Comparison of ENCODE assay signal across 8 mouse cellular contexts in the genomic region with DNA sequence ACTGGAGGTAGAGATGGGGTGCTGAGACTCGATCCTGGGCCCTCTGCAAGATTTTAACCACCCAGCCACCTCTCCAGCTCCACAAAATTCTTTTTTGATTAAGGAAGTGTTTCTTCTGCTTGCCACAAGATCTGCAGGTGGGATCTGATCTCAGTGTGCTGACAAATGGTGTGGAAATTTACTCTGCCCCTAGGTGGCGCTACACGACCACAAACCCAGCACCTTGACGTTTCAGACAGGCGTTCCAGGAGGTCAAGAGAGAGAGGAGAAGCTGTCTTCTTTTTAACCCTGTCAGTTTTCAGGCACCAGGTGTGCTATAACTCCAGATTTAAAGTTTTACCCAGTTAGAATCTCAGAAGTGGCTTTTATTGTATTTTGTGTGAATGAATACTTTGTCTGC. TPM values are rescaled to one million over a fixed set of nuclear protein-coding genes. Genes with fewer than 3 reads are reported as not detected.
A peak's percentile ranks its signal among the peaks of the same experiment; 100 is the strongest.
DNase-seq lines count a peak whose midpoint lies in the region; TF ChIP-seq lines count a peak whose summit lies in the region.
"Had no signal": no experiment of that assay in that cellular context is flagged by ENCODE, and none has a peak within 500 bp of the region (broad histone marks: within the 10 kb centered on the region; RNA-seq: fewer than 3 reads in every experiment).

No protein-coding gene starts in this region.

- H3K79me3 ChIP-seq in C2C12 (ENCODE audit: low read depth): no peaks in the 10 kb centered on the region

- H3K4me2 ChIP-seq in CH12.LX (ENCODE audit: insufficient read depth, low read depth, poor library complexity, severe bottlenecking): no peak overlapping the region
- H3K4me2 ChIP-seq: limb, embryonic 13.5 days had no signal

- H3K4me3 ChIP-seq in C2C12 (ENCODE audit: insufficient read depth, poor library complexity, severe bottlenecking) (no peak overlapping the region), CH12.LX (replicated peaks in 1 of 3; ENCODE audit: low read depth in 2 of 3, low read length in 2 of 3, poor library complexity in 1 of 3) (no peak overlapping the region)
- no peak overlapping the region for H3K4me3 ChIP-seq in gastrocnemius, adult 2 months
- H3K4me3 ChIP-seq: limb, embryonic 13.5 days had no signal

- no peak overlapping the region for H3K9ac ChIP-seq in CH12.LX (ENCODE audit: insufficient read depth, low read depth)
- H3K9ac ChIP-seq: limb, embryonic 13.5 days had no signal

- H3ac ChIP-seq in C2C12 (ENCODE audit: control insufficient read depth, insufficient read length, low read depth): no peak overlapping the region

- peaks cover 8% of the 10 kb centered on the region for H3K27me3 ChIP-seq in C2C12 (ENCODE audit: control insufficient read depth, insufficient read depth, insufficient read length)
- H3K27me3 ChIP-seq in CH12.LX (replicated peaks): peaks cover 17% of the 10 kb centered on the region

- TF ChIP-seq CTCF in C2C12 (IDR thresholded peaks at IDR 0.05; ENCODE audit: control insufficient read depth, insufficient read depth, insufficient read length) (peak; percentile 66), CH12.LX (conservative IDR thresholded peaks at IDR 0.05 in 1 of 2, IDR thresholded peaks at IDR 0.05 in 1 of 2; ENCODE audit: low read depth in 2 of 2, low read length in 2 of 2) (peak; percentile 76 to 97)
- peak; percentile 95 for TF ChIP-seq CTCF in gastrocnemius, adult 2 months (IDR thresholded peaks at IDR 0.05)

- TF ChIP-seq RAD21 in CH12.LX (IDR thresholded peaks at IDR 0.05; ENCODE audit: low read depth, low read length): peak; percentile 99

- H3K4me1 ChIP-seq in CH12.LX (ENCODE audit: control insufficient read depth in 1 of 2, insufficient read depth in 2 of 2): peaks cover 0 to 10% of the 10 kb centered on the region in 2 experiments; a peak in 3 of 4 replicates

- TF ChIP-seq EP300 in CH12.LX (IDR thresholded peaks at IDR 0.05; ENCODE audit: low read length): no peak

- in situ Hi-C loops in CH12.LX (cut with MboI; ENCODE audit: low pct_ligation_motif_present, low pct_unique_long_range_greater_than_20kb, low sequenced_read_pairs): loop anchor here (5.0 to 10.0 kb wide), 2 partner anchors 119 to 262 kb away; partner anchors contain the start of gene Hes3

- no peak for TF ChIP-seq POLR2A in CH12.LX (IDR thresholded peaks at IDR 0.05; ENCODE audit: low read depth, low read length)

- peaks cover 11% of the 10 kb centered on the region for H3K9me3 ChIP-seq in CH12.LX (replicated peaks; ENCODE audit: low read length)

- no peaks in the 10 kb centered on the region for H3K36me3 ChIP-seq in C2C12 (ENCODE audit: control insufficient read depth, insufficient read depth)
- H3K36me3 ChIP-seq in CH12.LX (replicated peaks in 1 of 2; ENCODE audit: control insufficient read depth in 1 of 2, insufficient read depth in 1 of 2, low read length in 1 of 2): no peaks in the 10 kb centered on the region
- H3K36me3 ChIP-seq: limb, embryonic 13.5 days had no signal

- dilution Hi-C loops in CH12.LX (cut with MboI; ENCODE audit: extremely low pct_ligation_motif_present, extremely low pct_unique_long_range_greater_than_20kb, low sequenced_read_pairs): no loop called here

- peak; percentile 76 for DNase-seq in CH12.LX (ENCODE audit: extremely low read depth)
- DNase-seq in c-Kit-positive CD71-positive TER-119-negative erythroid progenitor cells, embryonic 14.5 days (ENCODE audit: low read depth): peak; percentile 67
- DNase-seq in gastrocnemius, adult 2 months: peak; percentile 82
- peak; percentile 70 to 91 for DNase-seq in layer of hippocampus, adult 8-10 months (ENCODE audit: low spot score in 2 of 2)
- peak; percentile 82 for DNase-seq in lung, postnatal 25 days (ENCODE audit: low spot score)
- DNase-seq in spleen, adult 12 weeks (ENCODE audit: low spot score): peak; percentile 67

- H3K79me2 ChIP-seq in C2C12 (ENCODE audit: control insufficient read depth, insufficient read depth) (peaks cover under 1% of the 10 kb centered on the region), CH12.LX (replicated peaks; ENCODE audit: control insufficient read depth, extremely low read depth, insufficient read depth, poor library complexity, severe bottlenecking) (no peaks in the 10 kb centered on the region)

- no peak overlapping the region for H3K27ac ChIP-seq in CH12.LX (ENCODE audit: insufficient read depth, low read depth)
- no peak overlapping the region for H3K27ac ChIP-seq in gastrocnemius, adult 2 months
- H3K27ac ChIP-seq: limb, embryonic 13.5 days had no signal

- intact Hi-C loops in gastrocnemius, adult 2 months (cut with DNase I): loop anchor here (1.0 kb wide), 2 partner anchors 39 to 112 kb away; no protein-coding TSS in a partner anchor

TF ChIP-seq in C2C12, 6 proteins besides CTCF, POLR2A, EP300 and RAD21:
- TF ChIP-seq MYOG (IDR thresholded peaks at IDR 0.05; ENCODE audit: control insufficient read depth, extremely low read depth, insufficient read length): no peak

TF ChIP-seq in CH12.LX, 34 proteins besides CTCF, POLR2A, EP300 and RAD21 (continues in another document):
- no peak for TF ChIP-seq PAX5 (IDR thresholded peaks at IDR 0.05; ENCODE audit: low read length)
- no peak for TF ChIP-seq MAZ (IDR thresholded peaks at IDR 0.05; ENCODE audit: low read depth, low read length)
- no peak for TF ChIP-seq GABPA (IDR thresholded peaks at IDR 0.05; ENCODE audit: insufficient replicate concordance, low read depth, low read length)
- no peak for TF ChIP-seq ZNF384 (IDR thresholded peaks at IDR 0.05; ENCODE audit: low read depth, low read length)
- no peak for TF ChIP-seq MXI1 (IDR thresholded peaks at IDR 0.05; ENCODE audit: low read depth, low read length)
- no peak for TF ChIP-seq ZKSCAN1 (IDR thresholded peaks at IDR 0.05; ENCODE audit: borderline replicate concordance, low read depth, low read length)
- no peak for TF ChIP-seq NRF1 (IDR thresholded peaks at IDR 0.05; ENCODE audit: low read depth, low read length)
- no peak for TF ChIP-seq ETS1 (conservative IDR thresholded peaks at IDR 0.05; ENCODE audit: low read depth, low read length)
- peak; percentile 39 for TF ChIP-seq ZC3H11A (IDR thresholded peaks at IDR 0.05; ENCODE audit: low read depth, low read length)
- TF ChIP-seq TCF12 (IDR thresholded peaks at IDR 0.05; ENCODE audit: low read depth, low read length): 0 out of 2 replicates have a peak, but pooled peaks have one; percentile 22
- no peak for TF ChIP-seq ZMIZ1 (IDR thresholded peaks at IDR 0.05; ENCODE audit: low read depth, low read length)
- TF ChIP-seq JUN (IDR thresholded peaks at IDR 0.05; ENCODE audit: insufficient read depth, low read depth, low read length): no peak
- TF ChIP-seq RCOR1 (conservative IDR thresholded peaks at IDR 0.05; ENCODE audit: low read depth, low read length): no peak
- TF ChIP-seq BHLHE40 (IDR thresholded peaks at IDR 0.05; ENCODE audit: low read depth, low read length): no peak
- TF ChIP-seq SMC3 (IDR thresholded peaks at IDR 0.05; ENCODE audit: low read depth, low read length): peak; percentile 70
- TF ChIP-seq NELFE (IDR thresholded peaks at IDR 0.05; ENCODE audit: low read depth, low read length): peak; percentile 21; the same call in 1 of the 2 replicates
- TF ChIP-seq HCFC1 (IDR thresholded peaks at IDR 0.05; ENCODE audit: low read depth, low read length): no peak
- TF ChIP-seq MYC (IDR thresholded peaks at IDR 0.05; ENCODE audit: low read depth, low read length): peak; percentile 44; the same call in 1 of the 2 replicates
- TF ChIP-seq MAX (IDR thresholded peaks at IDR 0.05; ENCODE audit: low read length): peak; percentile 32; the same call in 1 of the 2 replicates
- no peak for TF ChIP-seq UBTF (IDR thresholded peaks at IDR 0.05; ENCODE audit: low read depth, low read length)
- TF ChIP-seq KAT2A (IDR thresholded peaks at IDR 0.05; ENCODE audit: insufficient replicate concordance, low read length): no peak
- TF ChIP-seq CHD1 (IDR thresholded peaks at IDR 0.05; ENCODE audit: low read depth, low read length): no peak
- no peak for TF ChIP-seq USF2 (conservative IDR thresholded peaks at IDR 0.05; ENCODE audit: low read depth, low read length)
- no peak for TF ChIP-seq POLR2AphosphoS2 (IDR thresholded peaks at IDR 0.05; ENCODE audit: low read depth, low read length)
- TF ChIP-seq JUND (conservative IDR thresholded peaks at IDR 0.05; ENCODE audit: low read depth, low read length): 0 out of 2 replicates have a peak, but pooled peaks have one; percentile 31
- no peak for TF ChIP-seq CHD2 (IDR thresholded peaks at IDR 0.05; ENCODE audit: low read length)
- no peak for TF ChIP-seq E2F4 (IDR thresholded peaks at IDR 0.05; ENCODE audit: insufficient replicate concordance, low read depth, low read length)
- no peak for TF ChIP-seq ELF1 (IDR thresholded peaks at IDR 0.05; ENCODE audit: low read depth, low read length)
- TF ChIP-seq SIN3A (IDR thresholded peaks at IDR 0.05; ENCODE audit: low read length): no peak

RNA-seq across cellular contexts. Expression of gene Acot7, which starts 4.9 kb away (rescaled TPM):
- polyA plus RNA-seq in C2C12 (2012; fragmentation: generic; extraction: Trizol): 344 TPM
- total RNA-seq in CH12.LX (2012; rRNA removed): 55.1 and 61.6 TPM in 2 replicates
- total RNA-seq in CH12.LX (2014; rRNA removed): 29.0 TPM in 2 replicates
- 71.1 and 83.3 TPM in 2 replicates for polyA plus RNA-seq in CH12.LX (2012; ENCODE audit: insufficient read length, low read depth)
- total RNA-seq in gastrocnemius, adult 2 months (2021): 10 to 100 TPM; 12.7 to 22.8 TPM
- 100 to 1,000 TPM; 297 to 327 (median 321) TPM for total RNA-seq in layer of hippocampus, adult 8-10 months (2022)

RNA-seq across cellular contexts. Expression of gene Hes2, which starts 14.4 kb away (rescaled TPM):
- polyA plus RNA-seq in C2C12 (2012; fragmentation: generic; extraction: Trizol): not detected
- not detected in 2 replicates for total RNA-seq in CH12.LX (2012; rRNA removed)
- total RNA-seq in CH12.LX (2014; rRNA removed): not detected in 2 replicates
- not detected in 2 replicates for polyA plus RNA-seq in CH12.LX (2012; ENCODE audit: insufficient read length, low read depth)
- total RNA-seq in gastrocnemius, adult 2 months (2021): not detected
- not detected for total RNA-seq in layer of hippocampus, adult 8-10 months (2022)
- polyA plus RNA-seq: limb, embryonic 13.5 days had no signal

RNA-seq across cellular contexts. Expression of gene Espn, which starts 20.9 kb away (rescaled TPM):
- polyA plus RNA-seq in C2C12 (2012; fragmentation: generic; extraction: Trizol): 0.97 TPM
- total RNA-seq in CH12.LX (2012; rRNA removed): 0.04 and 0.25 TPM in 2 replicates
- not detected in 2 replicates for total RNA-seq in CH12.LX (2014; rRNA removed)
- polyA plus RNA-seq in CH12.LX (2012; ENCODE audit: insufficient read length, low read depth): 0.08 TPM in 1 of 2 replicates, not detected in the other
- under 1 TPM; 0.13 to 0.45 TPM for total RNA-seq in gastrocnemius, adult 2 months (2021)
- 1 to 10 TPM; 2.9 to 3.0 (median 3.0) TPM for total RNA-seq in layer of hippocampus, adult 8-10 months (2022)

RNA-seq across cellular contexts. Expression of gene Tnfrsf25, which starts 57.3 kb away (rescaled TPM):
- 0.95 TPM for polyA plus RNA-seq in C2C12 (2012; fragmentation: generic; extraction: Trizol)
- total RNA-seq in CH12.LX (2012; rRNA removed): 0.38 and 1.5 TPM in 2 replicates
- not detected in 2 replicates for total RNA-seq in CH12.LX (2014; rRNA removed)
- polyA plus RNA-seq in CH12.LX (2012; ENCODE audit: insufficient read length, low read depth): not detected in 2 replicates
- total RNA-seq in gastrocnemius, adult 2 months (2021): 1 to 10 TPM in 1 of 2 experiments, under 1 TPM in 1; 0.38 to 2.0 TPM
- 10 to 100 TPM; 19.8 to 71.6 (median 34.1) TPM for total RNA-seq in layer of hippocampus, adult 8-10 months (2022)

Comparison
In these comparisons a context has a peak if more than half of its experiments do, and no peak if none do; other contexts are left out.
1. RNA of gene Acot7, which starts 4.9 kb away (total RNA-seq): 297 to 327 TPM in layer of hippocampus, adult 8-10 months; 29.0 to 61.6 TPM in CH12.LX and 12.7 to 22.8 TPM in gastrocnemius, adult 2 months; every median in the first group is over 4 times any median in the second.
2. Peak in every context shown above with its lines, with median percentiles within 50 percentile points of each other: CTCF ChIP-seq and DNase-seq.